Mouse (Mus musculus): ENCODE data around the gene Exoc6b.

- TF ChIP-seq CTCF (IDR thresholded peaks at IDR 0.05; ENCODE audit: borderline replicate concordance, extremely low read depth, insufficient read depth, insufficient read length) (no peak), POLR2A (IDR thresholded peaks at IDR 0.05; ENCODE audit: borderline replicate concordance, extremely low read depth, insufficient read depth, insufficient read length, poor library complexity, severe bottlenecking) (no peak)
Measured at GRCm38 (mm10) chr6:84726876-84727275, 342.4 kb downstream of the Exoc6b start.
